Mouse (Mus musculus) erythroid progenitor cell, adult 5-6 weeks (primary cell): ENCODE results near the gene 1700018B08Rik. TPM values are rescaled to one million over a fixed set of nuclear protein-coding genes. Genes with fewer than 3 reads are reported as not detected.
A peak's percentile ranks its signal among the peaks of the same experiment; 100 is the strongest.

ENCODE experiments used
- ATAC-seq: replicated peaks from 2 replicates; pipeline ENCODE4 v1.8.0; 2016; ENCODE audit warnings: moderate number of reproducible peaks, mild to moderate bottlenecking, moderate TSS enrichment, inconsistent platforms; ENCODE audit not compliant: poor library complexity, low FRiP score, severe bottlenecking
- total RNA-seq, 2 experiments: library from RNA; stranded (forward) in 1 of 2; stranded (reverse) in 1 of 2; fragments of 150-400 nt in 1 of 2; fragments of 186-747, 209-891 nt in 1 of 2; gene quantifications; 2 replicates each; pipeline versions ENCODE4 v1.2.3 to v1.2.4; 2015 to 2017; ENCODE audit warnings: low replicate concordance in 2 of 2

1700018B08Rik gene
- total RNA-seq, 2 experiments from 2014 or later: not detected

DNA sequence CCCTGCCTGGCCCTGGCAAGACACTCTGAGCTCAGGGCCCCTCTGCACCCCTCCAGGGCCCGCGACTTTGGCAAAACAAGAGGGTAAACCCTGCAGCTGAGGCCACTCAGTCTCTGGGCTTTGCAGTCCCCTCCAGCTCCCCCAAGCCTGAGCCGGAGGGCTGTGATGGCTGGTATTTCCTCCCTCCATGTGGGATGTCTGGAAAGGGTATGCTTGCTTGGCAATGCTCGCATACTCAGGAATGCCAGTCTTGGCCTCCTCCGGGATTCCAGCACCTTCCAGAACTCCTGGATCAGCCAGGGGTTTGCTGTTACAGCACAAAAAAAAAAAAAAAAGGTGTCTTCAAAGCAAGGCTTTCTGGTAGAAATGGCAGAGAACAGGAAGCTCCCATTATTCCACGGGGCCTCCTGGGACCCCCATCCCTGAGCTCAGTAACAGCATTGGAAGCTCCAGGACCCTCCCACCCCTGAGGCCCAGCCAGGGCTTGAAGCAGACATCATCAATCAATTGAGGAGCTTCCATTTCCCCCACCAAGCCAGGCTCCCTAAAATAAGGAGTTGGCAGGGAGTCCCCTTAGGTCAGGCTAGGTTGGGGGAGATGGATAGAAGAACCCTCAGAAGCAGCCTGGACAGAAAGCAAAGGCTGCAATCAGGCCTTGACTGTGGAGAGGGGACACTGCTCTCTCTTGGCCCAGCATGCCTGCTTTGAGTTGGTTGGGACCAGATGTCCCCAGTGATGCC is 17.1 kb downstream of the 1700018B08Rik start:
- no peak for ATAC-seq

DNA sequence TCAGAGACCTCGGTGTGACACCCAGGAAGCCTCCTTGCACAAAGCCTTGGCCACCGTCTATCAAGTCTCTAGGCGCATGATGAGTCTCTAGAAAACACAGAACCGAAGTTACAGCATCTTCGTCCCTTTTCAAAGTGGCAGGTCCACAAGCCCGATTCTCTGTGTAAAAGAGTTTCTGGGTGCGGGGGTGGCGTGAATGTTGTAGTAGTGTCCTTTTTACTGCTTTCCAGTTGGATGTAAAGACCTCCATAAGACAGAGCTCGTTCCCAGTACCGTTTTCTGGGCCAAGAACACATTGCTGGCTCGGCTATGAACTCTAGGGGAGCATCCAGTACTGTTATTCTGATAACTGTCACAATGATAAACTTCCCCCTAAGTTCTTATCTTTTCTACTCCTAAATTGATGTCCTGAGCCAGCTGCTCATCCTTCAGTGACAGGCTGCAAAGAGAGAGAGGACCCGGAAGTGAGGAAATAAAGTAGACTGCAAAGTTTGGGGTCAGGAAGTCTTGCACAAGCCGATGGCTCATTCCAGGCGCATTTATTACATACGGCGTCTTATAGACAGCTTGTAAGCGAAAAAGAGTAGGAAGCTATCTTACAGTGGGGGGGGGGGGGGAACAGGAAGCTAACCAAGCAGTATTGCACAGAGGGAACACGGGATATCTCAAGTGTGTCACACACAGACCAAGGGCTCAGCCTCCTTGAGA is 18.9 kb downstream of the 1700018B08Rik start:
- ATAC-seq: no peak

DNA sequence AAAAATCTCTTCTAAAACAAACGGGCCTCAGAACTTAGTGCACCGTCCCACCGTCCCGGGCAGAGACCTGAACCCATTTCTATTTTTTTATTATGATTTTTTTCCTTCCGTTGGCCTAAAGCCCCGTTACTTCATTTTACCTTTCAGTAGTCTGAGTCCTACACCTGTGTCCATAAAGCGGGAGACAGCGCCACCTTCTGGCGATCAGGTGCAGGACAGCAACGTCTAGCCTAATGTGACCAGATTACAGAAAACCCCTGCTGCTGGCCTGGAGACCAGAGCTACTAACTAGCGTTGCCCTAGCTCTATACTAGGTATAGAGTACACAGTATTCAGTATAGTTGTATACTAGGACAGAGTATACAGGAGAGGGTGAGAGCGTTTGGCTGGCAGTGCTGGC is 30.7 kb downstream of the 1700018B08Rik start:
- ATAC-seq: peak; percentile 64; the same call in 1 of the 2 replicates

DNA sequence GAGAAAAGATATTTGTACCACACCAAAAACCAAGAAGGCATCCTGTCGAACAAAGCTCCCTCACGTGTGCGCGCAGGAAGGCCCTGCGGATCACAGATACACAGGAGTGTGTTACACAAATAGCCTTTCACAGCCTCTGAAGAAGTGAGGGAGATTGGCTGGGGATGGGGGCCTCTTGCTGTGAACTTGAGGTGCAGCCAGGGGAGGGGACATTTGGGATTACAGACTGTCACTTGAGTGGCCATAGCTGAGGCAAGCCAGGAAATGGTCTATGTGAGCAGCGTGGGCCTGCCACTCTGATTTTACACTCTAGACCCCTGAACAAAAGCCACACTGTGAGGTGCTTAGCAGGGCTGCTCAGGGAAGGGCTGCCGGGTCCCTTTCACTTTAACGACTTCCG is 32.4 kb downstream of the 1700018B08Rik start:
- no peak for ATAC-seq

DNA sequence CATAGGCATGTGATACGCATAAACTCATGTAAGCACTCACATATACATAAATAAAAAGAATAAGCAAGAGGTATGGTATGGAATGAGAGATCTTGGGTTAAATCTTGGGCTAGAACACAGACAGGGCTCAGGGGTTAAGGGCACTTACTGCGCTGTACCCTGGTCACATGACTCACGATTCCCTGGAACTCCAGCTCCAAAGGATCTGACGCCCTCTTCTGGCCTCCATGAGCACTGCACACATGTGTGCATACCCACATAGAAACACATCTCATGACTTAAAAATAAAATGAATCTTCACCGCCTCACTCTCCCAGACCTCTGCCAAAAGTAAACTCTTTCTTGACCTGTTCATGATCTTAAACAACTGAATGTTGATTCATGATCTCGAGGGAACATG is 46.5 kb downstream of the 1700018B08Rik start:
- ATAC-seq: no peak

DNA sequence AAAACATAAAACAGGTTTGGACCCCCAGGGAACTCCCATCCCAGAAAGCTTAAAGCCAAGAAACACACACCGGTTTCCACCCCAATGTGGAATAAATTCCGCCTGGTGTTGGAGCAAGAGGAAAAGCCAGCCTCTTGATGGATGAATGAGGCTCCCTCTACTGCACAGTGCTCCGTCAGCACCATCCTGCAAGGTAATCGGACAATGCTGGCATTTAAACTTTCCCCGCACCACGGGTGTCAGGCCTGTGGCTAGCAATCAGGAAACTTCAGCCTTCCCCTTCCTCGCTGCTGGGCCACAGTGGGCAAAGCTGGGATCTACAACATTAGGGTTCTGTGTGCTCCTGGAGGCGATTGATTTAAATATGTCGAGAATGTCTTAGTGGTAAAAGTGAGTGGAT is 52.5 kb downstream of the 1700018B08Rik start:
- no peak for ATAC-seq

DNA sequence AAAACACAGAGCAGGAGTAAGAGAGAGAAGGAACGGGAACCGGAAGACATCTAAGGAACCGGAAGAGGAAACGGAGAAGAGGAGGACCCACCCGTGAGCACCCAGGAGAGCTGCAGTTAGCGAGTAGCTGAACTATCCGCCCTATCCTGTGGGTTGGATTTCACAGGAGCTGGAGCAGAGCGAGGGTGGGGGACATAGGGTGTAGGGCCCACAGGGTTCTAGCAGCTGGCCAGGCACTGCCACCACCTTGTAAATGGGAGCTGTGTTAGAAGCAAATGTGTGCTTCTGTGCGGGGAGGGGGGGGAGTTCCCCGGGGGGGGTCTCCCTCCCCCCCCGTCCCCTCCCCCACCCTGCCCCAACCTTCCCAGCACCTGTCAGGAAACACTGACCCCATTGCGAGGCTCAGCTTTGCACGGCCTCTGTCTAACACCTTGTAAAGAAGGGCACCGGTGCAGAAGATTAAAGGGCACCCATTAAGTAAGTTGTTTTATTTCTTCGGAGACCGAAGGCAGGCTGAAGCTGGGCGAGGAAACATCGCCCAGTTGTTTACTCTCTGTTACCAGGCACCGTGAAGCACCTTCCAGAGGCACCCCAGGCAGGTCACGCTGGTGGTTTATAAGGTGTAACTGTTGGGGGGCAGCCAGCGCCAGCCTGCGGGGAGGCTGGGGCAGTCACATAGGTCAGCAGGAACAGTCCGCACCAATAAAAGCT is 59.9 kb downstream of the 1700018B08Rik start:
- ATAC-seq: no peak

Other genes starting within 250 kb of the 1700018B08Rik start
- 1.7 and 2.2 TPM in 2 replicates for gene Fbxo31, start 34.5 kb upstream of the 1700018B08Rik start, total RNA-seq (2015; ENCODE audit: low replicate concordance)
- 1.5 and 3.5 TPM in 2 replicates for gene Fbxo31, start 34.5 kb upstream of the 1700018B08Rik start, total RNA-seq (2017; ENCODE audit: low replicate concordance)
- 93.9 and 137 TPM in 2 replicates for gene Map1lc3b, start 46.0 kb upstream of the 1700018B08Rik start, total RNA-seq (2015; ENCODE audit: low replicate concordance)
- gene Map1lc3b, start 46.0 kb upstream of the 1700018B08Rik start, total RNA-seq (2017; ENCODE audit: low replicate concordance): 84.3 and 101 TPM in 2 replicates
- not detected in 2 replicates for gene Zcchc14, start 108.6 kb upstream of the 1700018B08Rik start, total RNA-seq (2015; ENCODE audit: low replicate concordance)
- not detected in 2 replicates for gene Zcchc14, start 108.6 kb upstream of the 1700018B08Rik start, total RNA-seq (2017; ENCODE audit: low replicate concordance)
- not detected in 2 replicates for gene Jph3, start 185.3 kb upstream of the 1700018B08Rik start, total RNA-seq (2015; ENCODE audit: low replicate concordance)
- gene Jph3, start 185.3 kb upstream of the 1700018B08Rik start, total RNA-seq (2017; ENCODE audit: low replicate concordance): not detected in 2 replicates